Mouse (Mus musculus): ENCODE results near the gene Eme2.

Eme2 gene

DNA sequence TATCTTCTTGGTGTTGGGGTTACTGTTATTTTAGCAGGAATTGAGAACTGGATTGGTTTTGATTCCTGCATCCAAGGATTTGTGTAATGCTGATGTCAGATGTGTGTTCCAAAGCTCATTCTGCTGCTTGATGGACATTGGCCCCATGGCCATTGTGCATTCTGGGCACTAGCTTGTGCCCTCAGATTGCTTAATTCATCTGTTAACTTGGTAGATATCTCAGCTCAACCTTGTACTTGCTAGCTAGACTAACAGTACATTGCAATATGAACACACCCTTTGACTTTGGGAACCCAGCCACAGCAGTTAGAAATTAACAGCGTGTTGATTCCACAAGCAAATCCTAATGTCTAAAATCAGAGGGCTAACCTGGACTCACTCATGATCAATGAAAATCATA is 47.5 kb downstream of the Eme2 start:
- in situ Hi-C loops (cut with MboI; ENCODE audit: unreplicated experiment in 2 of 2), result no loop called here

DNA sequence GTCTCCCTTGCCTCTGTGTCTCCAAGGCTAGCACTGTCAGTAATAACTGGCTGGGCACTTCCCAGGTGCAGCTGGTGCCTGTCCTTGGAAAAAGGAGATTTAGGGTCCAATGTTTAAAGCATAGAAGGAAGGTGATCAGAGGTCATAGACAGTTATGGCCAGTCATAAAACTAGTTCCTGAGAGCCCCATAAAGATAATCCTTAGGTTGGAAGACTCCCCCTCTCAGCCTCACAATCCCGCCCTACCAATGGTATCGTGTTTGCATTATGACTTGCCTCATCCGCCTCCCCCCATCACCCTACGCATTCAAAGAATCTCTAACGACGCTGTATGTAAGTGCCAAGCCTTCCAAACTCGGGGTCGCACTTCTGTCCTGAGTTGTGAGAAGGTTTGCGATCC is 50.4 kb downstream of the Eme2 start:
- in situ Hi-C loops (cut with MboI; ENCODE audit: unreplicated experiment in 2 of 2), result no loop called here

DNA sequence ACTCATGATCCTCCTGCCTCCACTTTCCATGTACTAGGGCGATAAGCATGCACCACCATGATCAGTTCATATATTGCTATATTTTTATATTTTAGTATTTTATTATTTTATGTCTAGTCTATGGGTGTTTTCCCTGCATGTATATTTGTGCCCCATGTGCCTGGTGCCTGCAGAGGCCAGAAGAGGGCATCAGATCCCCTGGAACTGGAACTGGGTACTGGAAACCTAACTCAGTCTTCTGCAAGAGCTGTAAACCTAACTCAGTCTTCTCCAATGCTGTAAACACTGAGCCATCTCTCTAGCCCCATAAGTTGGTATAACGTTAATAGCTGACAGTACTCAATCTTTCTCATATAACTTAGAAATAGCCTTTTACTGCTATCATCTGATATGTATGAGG is 52.3 kb downstream of the Eme2 start:
- in situ Hi-C loops (cut with MboI; ENCODE audit: unreplicated experiment in 2 of 2), result no loop called here

DNA sequence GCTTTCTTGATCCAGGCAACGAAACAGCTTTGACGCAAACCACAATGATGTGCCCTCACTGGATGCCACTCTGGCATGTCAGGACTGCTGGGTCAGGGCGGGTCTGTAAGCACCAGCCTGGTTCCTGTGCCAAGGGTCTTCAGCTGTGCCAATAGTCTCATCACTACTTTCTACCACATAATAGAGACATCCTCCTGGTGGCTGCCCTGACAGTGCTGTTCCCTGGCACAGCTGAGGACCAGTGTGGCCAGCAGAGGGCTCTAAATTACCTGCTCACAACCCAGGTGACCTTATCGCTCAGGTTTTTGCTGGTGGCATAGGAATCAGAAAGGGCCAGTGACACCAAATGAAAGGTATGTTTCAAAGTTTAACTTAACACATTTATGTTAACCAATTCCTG is 53.8 kb downstream of the Eme2 start:
- in situ Hi-C loops (cut with MboI; ENCODE audit: unreplicated experiment in 2 of 2), result no loop called here

GRCm38 (mm10) chr17:24840341-24840740 is 54.5 kb downstream of the Eme2 start:
- in situ Hi-C loops (cut with MboI; ENCODE audit: unreplicated experiment in 2 of 2), result no loop called here

DNA sequence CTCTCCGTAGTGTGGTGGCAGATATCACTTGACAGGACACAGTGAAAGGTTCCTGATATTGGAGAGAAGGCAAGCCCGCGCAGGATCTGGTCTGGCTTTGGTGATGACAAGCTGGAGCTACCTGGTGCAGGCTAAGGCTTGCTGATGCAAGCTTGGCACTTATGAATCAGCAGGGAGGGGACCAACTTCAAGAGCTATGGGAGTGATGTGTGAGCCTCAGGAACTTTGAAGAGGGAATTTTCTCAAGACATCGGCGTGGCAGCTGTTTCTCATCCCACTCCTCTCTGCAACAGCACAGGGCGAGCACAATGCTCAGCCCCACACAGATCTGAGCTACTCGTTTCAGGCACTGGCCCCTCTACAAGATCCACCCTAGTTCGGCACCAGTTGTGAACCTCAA is 55.0 kb downstream of the Eme2 start, which contains the start of gene Hagh:
TSS of gene Hagh (plus strand) at position 302 of the 400 bp plus-strand sequence.
- in situ Hi-C loops (cut with MboI; ENCODE audit: unreplicated experiment in 2 of 2), result no loop called here

All from v-Abl transformed pro-B cells (cell line).